Mouse (Mus musculus): ENCODE measurements around the gene Gyg. TPM values are rescaled to one million over a fixed set of nuclear protein-coding genes. Genes with fewer than 3 reads are reported as not detected.
"Not testable (repeated sequence)": the region's sequence is repeated elsewhere in the genome, so short reads cannot be mapped to it uniquely, and the experiment has no call there.

The Gyg gene
- polyA plus RNA-seq, 1 experiment from 2014 or later = 53.4 TPM

- Histone ChIP-seq H3K36me3 (ENCODE audit: control insufficient read depth, insufficient read depth, low read length) (peaks cover 7% of the 10 kb centered on the region; the same call in 1 of the 2 replicates), H3K9me3 (ENCODE audit: control insufficient read depth, low read length) (no peaks in the 10 kb centered on the region), H3K4me2 (ENCODE audit: low read length) (no peak overlapping the region), H3K27ac (ENCODE audit: low read depth) (no peak overlapping the region), H3K4me3 (ENCODE audit: low read depth, low read length) (no peak overlapping the region), H3K27me3 (replicated peaks; ENCODE audit: control insufficient read depth, insufficient read depth, low read length) (no peaks in the 10 kb centered on the region), H3K4me1 (replicated peaks; ENCODE audit: control insufficient read depth, insufficient read depth, low read length) (no peaks in the 10 kb centered on the region), H3K9ac (ENCODE audit: low read length) (no peak overlapping the region)
- DNase-seq (ENCODE audit: low spot score) (no peak), ATAC-seq (replicated peaks; ENCODE audit: low FRiP score, low TSS enrichment, low read depth) (no peak)
- 77% methylated on average over 2 of the region's 2 CpGs for WGBS
Measured at GRCm38 (mm10) chr3:20127047-20127595, 28.0 kb downstream of the Gyg start.

- DNase-seq (ENCODE audit: low spot score) (no peak), ATAC-seq (replicated peaks; ENCODE audit: low FRiP score, low TSS enrichment, low read depth) (no peak)
- Histone ChIP-seq H3K4me3 (ENCODE audit: low read depth, low read length) (no peak overlapping the region), H3K36me3 (ENCODE audit: control insufficient read depth, insufficient read depth, low read length) (peaks cover 10% of the 10 kb centered on the region; the same call in 1 of the 2 replicates), H3K27me3 (replicated peaks; ENCODE audit: control insufficient read depth, insufficient read depth, low read length) (no peaks in the 10 kb centered on the region), H3K9ac (ENCODE audit: low read length) (no peak overlapping the region), H3K4me1 (replicated peaks; ENCODE audit: control insufficient read depth, insufficient read depth, low read length) (no peaks in the 10 kb centered on the region), H3K4me2 (ENCODE audit: low read length) (no peak overlapping the region), H3K27ac (ENCODE audit: low read depth) (no peak overlapping the region), H3K9me3 (ENCODE audit: control insufficient read depth, low read length) (no peaks in the 10 kb centered on the region)
- 91% methylated on average over 5 of the region's 5 CpGs for WGBS
Measured at GRCm38 (mm10) chr3:20125604-20126003, 29.5 kb downstream of the Gyg start.

GRCm38 (mm10) chr3:20121582-20121981 lies 33.5 kb downstream of the Gyg start:
- DNase-seq (ENCODE audit: low spot score); H3K27ac ChIP-seq (ENCODE audit: low read depth); H3K27me3 ChIP-seq (replicated peaks; ENCODE audit: control insufficient read depth, insufficient read depth, low read length); H3K4me1 ChIP-seq (replicated peaks; ENCODE audit: control insufficient read depth, insufficient read depth, low read length); H3K4me3 ChIP-seq (ENCODE audit: low read depth, low read length); H3K9ac ChIP-seq (ENCODE audit: low read length); H3K9me3 ChIP-seq (ENCODE audit: control insufficient read depth, low read length); ATAC-seq (replicated peaks; ENCODE audit: low FRiP score, low TSS enrichment, low read depth); H3K4me2 ChIP-seq (ENCODE audit: low read length): not testable (repeated sequence)
- peaks cover 20% of the 10 kb centered on the region for H3K36me3 ChIP-seq (ENCODE audit: control insufficient read depth, insufficient read depth, low read length)
- 93% methylated on average over 5 of the region's 5 CpGs for WGBS

- H3K4me2 ChIP-seq (ENCODE audit: low read length) = no peak overlapping the region
- ATAC-seq (replicated peaks; ENCODE audit: low FRiP score, low TSS enrichment, low read depth) (no peak), DNase-seq (ENCODE audit: low spot score) (no peak)
- no peaks in the 10 kb centered on the region for H3K9me3 ChIP-seq (ENCODE audit: control insufficient read depth, low read length)
- no peak overlapping the region for H3K4me3 ChIP-seq (ENCODE audit: low read depth, low read length)
- H3K36me3 ChIP-seq (ENCODE audit: control insufficient read depth, insufficient read depth, low read length) = peaks cover 15% of the 10 kb centered on the region
- H3K27me3 ChIP-seq (replicated peaks; ENCODE audit: control insufficient read depth, insufficient read depth, low read length) = no peaks in the 10 kb centered on the region
- no peak overlapping the region for H3K9ac ChIP-seq (ENCODE audit: low read length)
- WGBS = 74% methylated on average over 4 of the region's 4 CpGs
- H3K4me1 ChIP-seq (replicated peaks; ENCODE audit: control insufficient read depth, insufficient read depth, low read length) = no peaks in the 10 kb centered on the region
- H3K27ac ChIP-seq (ENCODE audit: low read depth) = no peak overlapping the region
Measured at GRCm38 (mm10) chr3:20119686-20120244, 35.4 kb downstream of the Gyg start.

- Histone ChIP-seq H3K9ac (ENCODE audit: low read length) (no peak overlapping the region), H3K4me1 (replicated peaks; ENCODE audit: control insufficient read depth, insufficient read depth, low read length) (no peaks in the 10 kb centered on the region), H3K27me3 (replicated peaks; ENCODE audit: control insufficient read depth, insufficient read depth, low read length) (no peaks in the 10 kb centered on the region), H3K27ac (ENCODE audit: low read depth) (no peak overlapping the region), H3K4me3 (ENCODE audit: low read depth, low read length) (no peak overlapping the region), H3K36me3 (ENCODE audit: control insufficient read depth, insufficient read depth, low read length) (peaks cover 15% of the 10 kb centered on the region), H3K9me3 (ENCODE audit: control insufficient read depth, low read length) (no peaks in the 10 kb centered on the region), H3K4me2 (ENCODE audit: low read length) (no peak overlapping the region)
- DNase-seq (ENCODE audit: low spot score) (no peak), ATAC-seq (replicated peaks; ENCODE audit: low FRiP score, low TSS enrichment, low read depth) (no peak)
- 90% methylated on average over 19 of the region's 19 CpGs for WGBS
Measured at GRCm38 (mm10) chr3:20119044-20119591, 36.0 kb downstream of the Gyg start.

GRCm38 (mm10) chr3:20111913-20112312 lies 43.2 kb downstream of the Gyg start:
- H3K4me1 ChIP-seq (replicated peaks; ENCODE audit: control insufficient read depth, insufficient read depth, low read length) = no peaks in the 10 kb centered on the region
- DNase-seq (ENCODE audit: low spot score) (no peak), ATAC-seq (replicated peaks; ENCODE audit: low FRiP score, low TSS enrichment, low read depth) (no peak)
- no peak overlapping the region for H3K4me3 ChIP-seq (ENCODE audit: low read depth, low read length)
- 95% methylated on average over 2 of the region's 2 CpGs for WGBS
- H3K36me3 ChIP-seq (ENCODE audit: control insufficient read depth, insufficient read depth, low read length) = peaks cover 24% of the 10 kb centered on the region
- H3K9me3 ChIP-seq (ENCODE audit: control insufficient read depth, low read length) = no peaks in the 10 kb centered on the region
- H3K27ac ChIP-seq (ENCODE audit: low read depth) = no peak overlapping the region
- no peak overlapping the region for H3K9ac ChIP-seq (ENCODE audit: low read length)
- no peaks in the 10 kb centered on the region for H3K27me3 ChIP-seq (replicated peaks; ENCODE audit: control insufficient read depth, insufficient read depth, low read length)
- no peak overlapping the region for H3K4me2 ChIP-seq (ENCODE audit: low read length)

- ATAC-seq (replicated peaks; ENCODE audit: low FRiP score, low TSS enrichment, low read depth) (no peak), DNase-seq (ENCODE audit: low spot score) (no peak)
- Histone ChIP-seq H3K4me1 (replicated peaks; ENCODE audit: control insufficient read depth, insufficient read depth, low read length) (no peaks in the 10 kb centered on the region), H3K27me3 (replicated peaks; ENCODE audit: control insufficient read depth, insufficient read depth, low read length) (no peaks in the 10 kb centered on the region), H3K9ac (ENCODE audit: low read length) (no peak overlapping the region), H3K4me3 (ENCODE audit: low read depth, low read length) (no peak overlapping the region), H3K36me3 (ENCODE audit: control insufficient read depth, insufficient read depth, low read length) (peaks cover 23% of the 10 kb centered on the region; the same call in 1 of the 2 replicates), H3K4me2 (ENCODE audit: low read length) (no peak overlapping the region), H3K27ac (ENCODE audit: low read depth) (no peak overlapping the region), H3K9me3 (ENCODE audit: control insufficient read depth, low read length) (no peaks in the 10 kb centered on the region)
- WGBS = 88% methylated on average over 5 of the region's 5 CpGs
Measured at GRCm38 (mm10) chr3:20108881-20109280, 46.2 kb downstream of the Gyg start.

GRCm38 (mm10) chr3:20104776-20105175 lies 50.3 kb downstream of the Gyg start:
- WGBS = 94% methylated on average over 2 of the region's 2 CpGs
- Histone ChIP-seq H3K4me1 (replicated peaks; ENCODE audit: control insufficient read depth, insufficient read depth, low read length) (no peaks in the 10 kb centered on the region), H3K4me2 (ENCODE audit: low read length) (no peak overlapping the region), H3K27me3 (replicated peaks; ENCODE audit: control insufficient read depth, insufficient read depth, low read length) (no peaks in the 10 kb centered on the region), H3K4me3 (ENCODE audit: low read depth, low read length) (no peak overlapping the region), H3K27ac (ENCODE audit: low read depth) (no peak overlapping the region), H3K9ac (ENCODE audit: low read length) (no peak overlapping the region), H3K36me3 (ENCODE audit: control insufficient read depth, insufficient read depth, low read length) (peaks cover 15% of the 10 kb centered on the region; the same call in 1 of the 2 replicates), H3K9me3 (ENCODE audit: control insufficient read depth, low read length) (no peaks in the 10 kb centered on the region)
- no peak for ATAC-seq (replicated peaks; ENCODE audit: low FRiP score, low TSS enrichment, low read depth)
- DNase-seq (ENCODE audit: low spot score) = no peak

GRCm38 (mm10) chr3:20104318-20104717 lies 50.8 kb downstream of the Gyg start:
- no peak for DNase-seq (ENCODE audit: low spot score)
- H3K9me3 ChIP-seq (ENCODE audit: control insufficient read depth, low read length) = no peaks in the 10 kb centered on the region
- H3K4me2 ChIP-seq (ENCODE audit: low read length) = no peak overlapping the region
- H3K27ac ChIP-seq (ENCODE audit: low read depth) = no peak overlapping the region
- no peaks in the 10 kb centered on the region for H3K27me3 ChIP-seq (replicated peaks; ENCODE audit: control insufficient read depth, insufficient read depth, low read length)
- H3K36me3 ChIP-seq (ENCODE audit: control insufficient read depth, insufficient read depth, low read length) = peaks cover 10% of the 10 kb centered on the region; the same call in 1 of the 2 replicates
- no peak for ATAC-seq (replicated peaks; ENCODE audit: low FRiP score, low TSS enrichment, low read depth)
- H3K4me1 ChIP-seq (replicated peaks; ENCODE audit: control insufficient read depth, insufficient read depth, low read length) = no peaks in the 10 kb centered on the region
- H3K9ac ChIP-seq (ENCODE audit: low read length) = no peak overlapping the region
- H3K4me3 ChIP-seq (ENCODE audit: low read depth, low read length) = no peak overlapping the region
- WGBS = 85% methylated on average over 8 of the region's 8 CpGs

Measured in intestine, embryonic 14.5 days (tissue).